Mouse (Mus musculus) neutrophil, adult 5-6 weeks (primary cell): ENCODE data around the gene Dock9. TPM values are rescaled to one million over a fixed set of nuclear protein-coding genes. Genes with fewer than 3 reads are reported as not detected.
A peak's percentile ranks its signal among the peaks of the same experiment; 100 is the strongest.

Experiments
- ATAC-seq: fragments of 151-379, 151-347 bp; 2 replicates; pipeline ENCODE4 v1.8.0; 2017; ENCODE audit warnings: mild to moderate bottlenecking, moderate TSS enrichment; ENCODE audit not compliant: insufficient number of reproducible peaks, poor library complexity, low FRiP score, severe bottlenecking; ENCODE audit errors: extremely low read depth
- total RNA-seq: library from RNA; stranded (forward); fragments of 200-1000 nt; gene quantifications from 2 replicates; pipeline ENCODE4 v1.2.3, GENCODE M21; 2017

Dock9 gene
- total RNA-seq, 1 experiment from 2014 or later: 21.2 TPM

- ATAC-seq: no peak
These were observed 292.2 kb downstream of the Dock9 start for GRCm38 (mm10) chr14:121505485-121505860.

- ATAC-seq: 0 out of 2 replicates have a peak, but pooled peaks have one; percentile 10
These were observed 292.7 kb downstream of the Dock9 start, which contains the start of gene Slc15a1 for GRCm38 (mm10) chr14:121504781-121505484. Slc15a1 (minus strand) TSS chr14:121505252.

- no peak for ATAC-seq
These were observed 297.1 kb downstream of the Dock9 start for GRCm38 (mm10) chr14:121500577-121500976.

- ATAC-seq: no peak
These were observed 297.9 kb downstream of the Dock9 start for GRCm38 (mm10) chr14:121499769-121500168.

- ATAC-seq: no peak
These were observed 299.8 kb downstream of the Dock9 start for GRCm38 (mm10) chr14:121497800-121498199.

- ATAC-seq: no peak
These were observed 301.9 kb downstream of the Dock9 start for GRCm38 (mm10) chr14:121495741-121496140.

- no peak for ATAC-seq
These were observed 302.5 kb downstream of the Dock9 start for GRCm38 (mm10) chr14:121495120-121495519.

GRCm38 (mm10) chr14:121494238-121494637 is 303.4 kb downstream of the Dock9 start:
- ATAC-seq: no peak

- ATAC-seq: no peak
These were observed 303.9 kb downstream of the Dock9 start for GRCm38 (mm10) chr14:121493712-121494111.

- ATAC-seq: no peak
These were observed 305.3 kb downstream of the Dock9 start for GRCm38 (mm10) chr14:121492328-121492727.

Other genes with a start within 250 kb of the Dock9 start
- 31.9 and 32.0 TPM in 2 replicates for gene Ubac2, start 80.8 kb upstream of the Dock9 start, total RNA-seq
- gene Gpr18, start 117.9 kb upstream of the Dock9 start, total RNA-seq: 95.0 and 98.8 TPM in 2 replicates
- gene Gpr183, start 167.4 kb upstream of the Dock9 start, total RNA-seq: 73.9 and 74.6 TPM in 2 replicates
- gene Timm8a2, start 236.8 kb upstream of the Dock9 start, total RNA-seq: 1.2 and 2.7 TPM in 2 replicates